Comparison of ENCODE assay signal across 14 mouse cellular contexts in genomic region chr9:114636751-114637150, GRCm38 (mm10).
"Had no signal": no experiment of that assay in that cellular context is flagged by ENCODE, and none has a peak within 500 bp of the region (broad histone marks: within the 10 kb centered on the region; RNA-seq: fewer than 3 reads in every experiment).

No protein-coding gene starts in this region.

- H3K27ac ChIP-seq: lung, embryonic 15.5 days; macrophage; midbrain, embryonic 13.5 days; midbrain, embryonic 15.5 days; neural tube, embryonic 12.5 days; stomach, embryonic 15.5 days; stomach, postnatal 0 days had no signal

- H3K4me3 ChIP-seq: lung, embryonic 15.5 days; megakaryocyte, embryonic 14.5 days; midbrain, embryonic 13.5 days; midbrain, embryonic 15.5 days; neural tube, embryonic 12.5 days; stomach, embryonic 15.5 days had no signal

- H3K9me3 ChIP-seq: lung, embryonic 15.5 days; megakaryocyte, embryonic 14.5 days; midbrain, embryonic 13.5 days; midbrain, embryonic 15.5 days; neural tube, embryonic 12.5 days; stomach, embryonic 15.5 days had no signal

- DNase-seq: lung, adult 2 months; lung, postnatal 14 days; lung, postnatal 36 days; right cerebral cortex, postnatal 14 days; thymus, adult 2 months; thymus, postnatal 25 days had no signal

- H3K27me3 ChIP-seq: megakaryocyte, embryonic 14.5 days; midbrain, embryonic 15.5 days; neural tube, embryonic 12.5 days; stomach, embryonic 15.5 days had no signal

- H3K36me3 ChIP-seq: midbrain, embryonic 15.5 days; stomach, embryonic 15.5 days had no signal
